Mouse (Mus musculus): Measurements from ENCODE around the gene Rhbdd3. TPM values are rescaled to one million over a fixed set of nuclear protein-coding genes. Genes with fewer than 3 reads are reported as not detected.
"Not testable (repeated sequence)": the region's sequence is repeated elsewhere in the genome, so short reads cannot be mapped to it uniquely, and the experiment has no call there.

Rhbdd3 gene
- polyA plus RNA-seq, 1 experiment from 2014 or later: 31.2 TPM

- H3K9me3 ChIP-seq: no peaks in the 10 kb centered on the region
- no peak overlapping the region for H3K27ac ChIP-seq
- H3K9ac ChIP-seq: no peak overlapping the region
- peaks cover 54% of the 10 kb centered on the region for H3K36me3 ChIP-seq
- WGBS: 77% methylated on average over 9 of the region's 9 CpGs
- H3K27me3 ChIP-seq: peaks cover 4% of the 10 kb centered on the region
- ATAC-seq (ENCODE audit: borderline replicate concordance, extremely low read depth, low FRiP score, low TSS enrichment): no peak
- no peak overlapping the region for H3K4me2 ChIP-seq
- H3K4me1 ChIP-seq: peaks cover 13% of the 10 kb centered on the region
- H3K4me3 ChIP-seq: no peak overlapping the region
Measured at GRCm38 (mm10) chr11:5068126-5068971, 30.4 kb upstream of the Rhbdd3 start.

- ATAC-seq (ENCODE audit: borderline replicate concordance, extremely low read depth, low FRiP score, low TSS enrichment): no peak
- 65% methylated on average over 4 of the region's 4 CpGs for WGBS
- no peaks in the 10 kb centered on the region for H3K4me1 ChIP-seq
- no peak overlapping the region for H3K4me2 ChIP-seq
- no peak overlapping the region for H3K9ac ChIP-seq
- no peak overlapping the region for H3K4me3 ChIP-seq
- H3K27me3 ChIP-seq: no peaks in the 10 kb centered on the region
- no peak overlapping the region for H3K27ac ChIP-seq
- peaks cover 82% of the 10 kb centered on the region for H3K36me3 ChIP-seq
- no peaks in the 10 kb centered on the region for H3K9me3 ChIP-seq
Measured at GRCm38 (mm10) chr11:5074882-5075281, 23.8 kb upstream of the Rhbdd3 start.

GRCm38 (mm10) chr11:5075760-5076159, 23.0 kb upstream of the Rhbdd3 start:
- Histone ChIP-seq H3K36me3 (peaks cover 82% of the 10 kb centered on the region), H3K27me3 (no peaks in the 10 kb centered on the region)

GRCm38 (mm10) chr11:5076843-5077242, 21.9 kb upstream of the Rhbdd3 start:
- WGBS: 80% methylated on average over 4 of the region's 5 CpGs
- not testable (repeated sequence) for H3K27me3 ChIP-seq; H3K4me2 ChIP-seq; ATAC-seq (ENCODE audit: borderline replicate concordance, extremely low read depth, low FRiP score, low TSS enrichment); H3K27ac ChIP-seq; H3K4me1 ChIP-seq; H3K9me3 ChIP-seq; H3K9ac ChIP-seq; H3K4me3 ChIP-seq
- peaks cover 78% of the 10 kb centered on the region for H3K36me3 ChIP-seq

More at GRCm38 (mm10) chr11:5075760-5076159, 23.0 kb upstream of the Rhbdd3 start:
- Histone ChIP-seq H3K27ac (no peak overlapping the region), H3K4me1 (no peaks in the 10 kb centered on the region), H3K4me3 (no peak overlapping the region), H3K4me2 (no peak overlapping the region), H3K9ac (no peak overlapping the region), H3K9me3 (no peaks in the 10 kb centered on the region)
- ATAC-seq (ENCODE audit: borderline replicate concordance, extremely low read depth, low FRiP score, low TSS enrichment): no peak

- no peak overlapping the region for H3K9ac ChIP-seq
- no peaks in the 10 kb centered on the region for H3K9me3 ChIP-seq
- no peak overlapping the region for H3K27ac ChIP-seq
- H3K27me3 ChIP-seq: no peaks in the 10 kb centered on the region
- H3K4me3 ChIP-seq: no peak overlapping the region
- ATAC-seq (ENCODE audit: borderline replicate concordance, extremely low read depth, low FRiP score, low TSS enrichment): no peak
- no peak overlapping the region for H3K4me2 ChIP-seq
- 93% methylated on average over 1 of the region's 1 CpGs for WGBS
- 0 out of 2 replicates have a peak, but pooled peaks cover 3% of the 10 kb centered on the region for H3K4me1 ChIP-seq
- peaks cover 80% of the 10 kb centered on the region for H3K36me3 ChIP-seq
Measured at GRCm38 (mm10) chr11:5089147-5089546, 9.6 kb upstream of the Rhbdd3 start.

GRCm38 (mm10) chr11:5091706-5092105, 7.0 kb upstream of the Rhbdd3 start:
- Histone ChIP-seq H3K4me2 (no peak overlapping the region), H3K9ac (no peak overlapping the region), H3K4me3 (no peak overlapping the region), H3K27ac (no peak overlapping the region), H3K36me3 (peaks cover 55% of the 10 kb centered on the region), H3K4me1 (peaks cover 15% of the 10 kb centered on the region; the same call in 1 of the 2 replicates), H3K9me3 (no peaks in the 10 kb centered on the region), H3K27me3 (no peaks in the 10 kb centered on the region)
- WGBS: 32% methylated on average over 2 of the region's 2 CpGs
- no peak for ATAC-seq (ENCODE audit: borderline replicate concordance, extremely low read depth, low FRiP score, low TSS enrichment)

- 82% methylated on average over 5 of the region's 5 CpGs for WGBS
- H3K4me2 ChIP-seq: 0 out of 2 replicates have a peak overlapping the region, but pooled peaks have one; percentile 78
Measured at GRCm38 (mm10) chr11:5095877-5096276, 2.8 kb upstream of the Rhbdd3 start.

GRCm38 (mm10) chr11:5096480-5097020, 2.2 kb upstream of the Rhbdd3 start:
- Histone ChIP-seq H3K4me3 (peak overlapping the region; percentile 96), H3K27ac (no peak overlapping the region)
- WGBS: 46% methylated on average over 8 of the region's 8 CpGs

More at GRCm38 (mm10) chr11:5095877-5096276, 2.8 kb upstream of the Rhbdd3 start:
- Histone ChIP-seq H3K9ac (no peak overlapping the region), H3K4me3 (no peak overlapping the region), H3K4me1 (peaks cover 26% of the 10 kb centered on the region), H3K9me3 (no peaks in the 10 kb centered on the region), H3K27ac (no peak overlapping the region), H3K36me3 (peaks cover 17% of the 10 kb centered on the region), H3K27me3 (no peaks in the 10 kb centered on the region)
- ATAC-seq (ENCODE audit: borderline replicate concordance, extremely low read depth, low FRiP score, low TSS enrichment): no peak

GRCm38 (mm10) chr11:5098035-5098735, 541 bp upstream of the Rhbdd3 start:
- no peaks in the 10 kb centered on the region for H3K36me3 ChIP-seq
- H3K9ac ChIP-seq: peak overlapping the region; percentile 98
- peak overlapping the region; percentile 98 for H3K27ac ChIP-seq
- ATAC-seq (ENCODE audit: borderline replicate concordance, extremely low read depth, low FRiP score, low TSS enrichment): no peak; the same call in 1 of the 2 replicates
- H3K4me1 ChIP-seq: peaks cover 33% of the 10 kb centered on the region
- H3K27me3 ChIP-seq: no peaks in the 10 kb centered on the region
- peak overlapping the region; percentile 96 for H3K4me3 ChIP-seq
- H3K9me3 ChIP-seq: no peaks in the 10 kb centered on the region
- 0% methylated on average over 44 of the region's 44 CpGs for WGBS
- H3K4me2 ChIP-seq: peak overlapping the region; percentile 78

More at GRCm38 (mm10) chr11:5096480-5097020, 2.2 kb upstream of the Rhbdd3 start:
- Histone ChIP-seq H3K4me1 (peaks cover 32% of the 10 kb centered on the region), H3K9ac (no peak overlapping the region), H3K9me3 (no peaks in the 10 kb centered on the region), H3K4me2 (peak overlapping the region; percentile 78), H3K27me3 (no peaks in the 10 kb centered on the region), H3K36me3 (peaks cover 11% of the 10 kb centered on the region)
- ATAC-seq (ENCODE audit: borderline replicate concordance, extremely low read depth, low FRiP score, low TSS enrichment): no peak

- peak; percentile 79 for ATAC-seq (ENCODE audit: borderline replicate concordance, extremely low read depth, low FRiP score, low TSS enrichment)
- no peaks in the 10 kb centered on the region for H3K9me3 ChIP-seq
- peaks cover 27% of the 10 kb centered on the region for H3K4me1 ChIP-seq
- peak overlapping the region; percentile 98 for H3K27ac ChIP-seq
- H3K9ac ChIP-seq: peak overlapping the region; percentile 98
- H3K36me3 ChIP-seq: peaks cover 5% of the 10 kb centered on the region; the same call in 1 of the 2 replicates
- H3K27me3 ChIP-seq: no peaks in the 10 kb centered on the region
- peak overlapping the region; percentile 90 for H3K4me2 ChIP-seq
- peak overlapping the region; percentile 96 for H3K4me3 ChIP-seq
- under 1% methylated on average over 31 of the region's 31 CpGs for WGBS
Measured at GRCm38 (mm10) chr11:5099576-5100183, 954 bp downstream of the Rhbdd3 start.

GRCm38 (mm10) chr11:5100283-5100682, 1.6 kb downstream of the Rhbdd3 start:
- 1% methylated on average over 7 of the region's 7 CpGs for WGBS

More at GRCm38 (mm10) chr11:5100283-5100682, 1.6 kb downstream of the Rhbdd3 start:
- Histone ChIP-seq H3K4me3 (peak overlapping the region; percentile 96), H3K9ac (peak overlapping the region; percentile 98), H3K9me3 (no peaks in the 10 kb centered on the region), H3K27me3 (no peaks in the 10 kb centered on the region), H3K36me3 (peaks cover 6% of the 10 kb centered on the region; the same call in 1 of the 2 replicates), H3K4me2 (peak overlapping the region; percentile 90), H3K27ac (peak overlapping the region; percentile 98), H3K4me1 (peaks cover 27% of the 10 kb centered on the region)
- ATAC-seq (ENCODE audit: borderline replicate concordance, extremely low read depth, low FRiP score, low TSS enrichment): no peak

All from lung, embryonic 15.5 days (tissue).